ENCODE assay signal across 8 mouse cellular contexts in the genomic region with DNA sequence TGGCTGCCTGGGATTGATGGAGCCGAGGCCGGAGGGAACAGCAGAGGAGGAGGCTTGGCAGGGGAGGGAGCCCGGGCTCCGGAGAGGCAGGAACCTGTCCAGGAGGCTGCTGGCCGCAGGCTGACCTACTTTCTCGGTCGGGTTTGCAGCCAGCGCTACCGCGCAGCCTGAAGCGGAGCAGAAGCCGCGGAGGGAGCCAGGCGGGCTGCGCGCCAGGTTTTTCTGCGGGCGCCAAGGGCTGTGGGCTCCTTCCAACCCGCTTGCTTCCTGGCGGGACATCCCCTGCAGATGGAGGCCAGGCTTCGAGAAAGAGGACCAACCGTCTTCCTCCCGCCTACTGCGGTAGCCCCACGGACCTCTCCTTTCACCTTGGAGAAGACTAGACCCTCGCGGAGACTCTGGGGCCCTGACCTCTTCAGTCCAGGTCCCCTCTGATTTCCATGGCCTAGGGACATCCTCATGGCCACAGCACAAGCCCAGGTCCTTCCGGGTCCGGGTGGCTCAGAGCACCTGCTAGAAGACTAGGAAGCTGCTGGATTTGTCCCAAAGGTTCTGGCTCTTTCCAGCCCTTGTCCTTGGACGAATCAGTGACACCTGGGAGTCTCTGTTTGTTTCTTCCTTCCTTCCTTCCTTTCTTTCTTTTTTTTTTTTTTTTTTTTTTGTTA. TPM values are rescaled to one million over a fixed set of nuclear protein-coding genes. Genes with fewer than 3 reads are reported as not detected.
DNase-seq lines count a peak whose midpoint lies in the region; ATAC-seq lines count a peak whose summit lies in the region.

No protein-coding gene starts in this region.

- 3% methylated on average over 30 of the region's 30 CpGs for WGBS in embryonic facial prominence, embryonic 15.5 days
- WGBS in limb, embryonic 10.5 days: 4% methylated on average over 30 of the region's 30 CpGs

- peak overlapping the region; percentile 60 for H3K4me2 ChIP-seq in embryonic facial prominence, embryonic 15.5 days (replicated peaks)

- peaks cover 14% of the 10 kb centered on the region for H3K27me3 ChIP-seq in embryonic facial prominence, embryonic 15.5 days
- peaks cover 36% of the 10 kb centered on the region for H3K27me3 ChIP-seq in limb, embryonic 10.5 days (ENCODE audit: low read depth, poor library complexity, severe bottlenecking)

- H3K27ac ChIP-seq in embryonic facial prominence, embryonic 15.5 days (replicated peaks): no peak overlapping the region
- H3K27ac ChIP-seq in limb, embryonic 10.5 days: peak overlapping the region; percentile 44; the same call in 1 of the 2 replicates

- H3K9me3 ChIP-seq in embryonic facial prominence, embryonic 15.5 days (replicated peaks): no peaks in the 10 kb centered on the region
- H3K9me3 ChIP-seq in limb, embryonic 10.5 days (replicated peaks): no peaks in the 10 kb centered on the region

- peak; percentile 98 for DNase-seq in brain, adult 2 months (ENCODE audit: low read depth, low spot score)
- peak; percentile 80 for DNase-seq in heart, adult 8-10 months (ENCODE audit: low spot score)
- DNase-seq in kidney, adult 18-20 months: peak; percentile 81
- DNase-seq in limb, embryonic 10.5 days (ENCODE audit: low spot score): peak; percentile 59
- DNase-seq in mesoderm, embryonic 11.5 days (ENCODE audit: low read depth, low spot score): peak; percentile 41
- peak; percentile 79 for DNase-seq in right cerebral cortex, postnatal 4 days
- DNase-seq in spleen, postnatal 36 days (ENCODE audit: low spot score in 2 of 2): no peak

- 0 out of 2 replicates have a peak overlapping the region, but pooled peaks have one; percentile 5 for H3K9ac ChIP-seq in embryonic facial prominence, embryonic 15.5 days

- peak overlapping the region; percentile 33 for H3K4me3 ChIP-seq in embryonic facial prominence, embryonic 15.5 days (replicated peaks)
- peak overlapping the region; percentile 47 for H3K4me3 ChIP-seq in limb, embryonic 10.5 days

- no peak; the same call in 1 of the 2 replicates for ATAC-seq in embryonic facial prominence, embryonic 15.5 days (ENCODE audit: insufficient number of reproducible peaks, low FRiP score, low TSS enrichment, low read depth)

- H3K4me1 ChIP-seq in embryonic facial prominence, embryonic 15.5 days: peaks cover 6% of the 10 kb centered on the region
- H3K4me1 ChIP-seq in limb, embryonic 10.5 days: peaks cover 6% of the 10 kb centered on the region

- H3K36me3 ChIP-seq in embryonic facial prominence, embryonic 15.5 days: no peaks in the 10 kb centered on the region
- no peaks in the 10 kb centered on the region for H3K36me3 ChIP-seq in limb, embryonic 10.5 days

RNA-seq across cellular contexts. Expression of gene Cmc2, which starts 57.8 kb away (rescaled TPM):
- polyA plus RNA-seq in embryonic facial prominence, embryonic 15.5 days (2015; fragmentation: Nextera tagmentation; extraction: Ambion mirVana): 66.8 and 73.5 TPM in 2 replicates
- 10 to 100 TPM; 65.4 to 79.4 (median 70.2) TPM for total RNA-seq in heart, adult 8-10 months (2022)
- polyA plus RNA-seq in limb, embryonic 10.5 days (2016; fragmentation: Nextera tagmentation; extraction: Ambion mirVana): 68.6 and 70.3 TPM in 2 replicates

RNA-seq across cellular contexts. Expression of gene Cenpn, which starts 58.0 kb away (rescaled TPM):
- 27.7 and 27.9 TPM in 2 replicates for polyA plus RNA-seq in embryonic facial prominence, embryonic 15.5 days (2015; fragmentation: Nextera tagmentation; extraction: Ambion mirVana)
- under 1 TPM; 0.56 to 0.75 (median 0.63) TPM for total RNA-seq in heart, adult 8-10 months (2022)
- 60.4 and 62.6 TPM in 2 replicates for polyA plus RNA-seq in limb, embryonic 10.5 days (2016; fragmentation: Nextera tagmentation; extraction: Ambion mirVana)

Comparison
In these comparisons a context has a peak if more than half of its experiments do, and no peak if none do; other contexts are left out.
1. DNase-seq: peak in brain, adult 2 months (single experiment), heart, adult 8-10 months (single experiment), kidney, adult 18-20 months (single experiment), limb, embryonic 10.5 days (single experiment), mesoderm, embryonic 11.5 days (single experiment) and right cerebral cortex, postnatal 4 days (single experiment); none in spleen, postnatal 36 days (0 of 2).